In the genomic region with DNA sequence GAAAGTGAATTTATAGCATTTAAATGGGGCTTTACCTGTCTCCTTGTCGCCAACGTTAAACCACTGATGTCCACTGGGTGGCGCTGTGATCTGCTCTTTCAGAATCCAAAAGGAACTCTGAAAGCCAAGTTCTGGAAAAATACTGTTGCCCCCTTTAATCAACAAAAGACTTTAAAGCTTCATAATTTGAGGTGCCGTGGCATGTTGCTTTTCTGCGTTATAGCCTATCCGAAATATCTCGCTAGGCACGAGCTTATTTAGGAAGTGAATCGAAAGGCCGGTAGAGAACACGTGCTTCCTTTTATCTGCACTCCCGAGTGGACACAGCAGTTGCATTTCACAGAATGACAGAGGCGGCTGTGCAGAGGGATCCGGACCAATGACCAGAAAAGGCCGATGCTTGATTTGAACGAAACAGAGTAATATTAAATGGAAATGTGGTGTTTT, we compare ENCODE assay signal across 8 mouse cellular contexts. TPM values are rescaled to one million over a fixed set of nuclear protein-coding genes. Genes with fewer than 3 reads are reported as not detected.
DNase-seq lines count a peak whose midpoint lies in the region; ATAC-seq lines count a peak whose summit lies in the region.

No protein-coding gene starts in this region.

- peaks cover 9% of the 10 kb centered on the region for H3K27me3 ChIP-seq in intestine, embryonic 15.5 days (replicated peaks)
- peaks cover 52% of the 10 kb centered on the region for H3K27me3 ChIP-seq in limb, embryonic 15.5 days
- H3K27me3 ChIP-seq in midbrain, embryonic 15.5 days (replicated peaks), result peaks cover 15% of the 10 kb centered on the region
- H3K27me3 ChIP-seq in stomach, embryonic 15.5 days (replicated peaks), result peaks cover 12% of the 10 kb centered on the region; the same call in 1 of the 2 replicates

- H3K4me1 ChIP-seq in intestine, embryonic 15.5 days (replicated peaks), result peaks cover 14% of the 10 kb centered on the region
- H3K4me1 ChIP-seq in limb, embryonic 15.5 days, result peaks cover 9% of the 10 kb centered on the region
- H3K4me1 ChIP-seq in midbrain, embryonic 15.5 days, result 0 out of 2 replicates have a peak, but pooled peaks cover 5% of the 10 kb centered on the region
- peaks cover 6% of the 10 kb centered on the region; the same call in 1 of the 2 replicates for H3K4me1 ChIP-seq in stomach, embryonic 15.5 days

- peak; percentile 75 to 88 for DNase-seq in left cerebral cortex, adult 18-20 months (ENCODE audit: low spot score in 2 of 2)
- DNase-seq in left cerebral cortex, adult 11 months (ENCODE audit: low spot score), result no peak
- peak; percentile 63 for DNase-seq in cerebellum, adult 9-10 months
- peak; percentile 71 to 73 for DNase-seq in frontal cortex, postnatal 36 days (ENCODE audit: low spot score in 2 of 2)

- no peak overlapping the region for H3K9ac ChIP-seq in intestine, embryonic 15.5 days
- H3K9ac ChIP-seq in limb, embryonic 15.5 days, result no peak overlapping the region
- no peak overlapping the region for H3K9ac ChIP-seq in midbrain, embryonic 15.5 days
- no peak overlapping the region for H3K9ac ChIP-seq in stomach, embryonic 15.5 days

- peak overlapping the region; percentile 54 for H3K4me2 ChIP-seq in intestine, embryonic 15.5 days (replicated peaks)
- peak overlapping the region; percentile 47 for H3K4me2 ChIP-seq in limb, embryonic 15.5 days
- peak overlapping the region; percentile 52 for H3K4me2 ChIP-seq in midbrain, embryonic 15.5 days
- H3K4me2 ChIP-seq in stomach, embryonic 15.5 days, result peak overlapping the region; percentile 42

- no peak for ATAC-seq in intestine, embryonic 15.5 days
- no peak for ATAC-seq in limb, embryonic 15.5 days (ENCODE audit: insufficient number of reproducible peaks, low FRiP score, low TSS enrichment, low read depth)
- no peak for ATAC-seq in midbrain, embryonic 15.5 days (replicated peaks)
- ATAC-seq in stomach, embryonic 15.5 days (ENCODE audit: insufficient read depth, low FRiP score, low read depth), result no peak

- 10% methylated on average over 16 of the region's 16 CpGs for WGBS in intestine, embryonic 15.5 days
- WGBS in limb, embryonic 15.5 days, result 10% methylated on average over 16 of the region's 16 CpGs
- 9% methylated on average over 16 of the region's 16 CpGs for WGBS in midbrain, embryonic 15.5 days
- WGBS in stomach, embryonic 15.5 days, result 8% methylated on average over 16 of the region's 16 CpGs

- H3K4me3 ChIP-seq in intestine, embryonic 15.5 days (replicated peaks), result no peak overlapping the region; the same call in 1 of the 2 replicates
- peak overlapping the region; percentile 30 for H3K4me3 ChIP-seq in limb, embryonic 15.5 days
- H3K4me3 ChIP-seq in midbrain, embryonic 15.5 days, result peak overlapping the region; percentile 32
- peak overlapping the region; percentile 23; the same call in 1 of the 2 replicates for H3K4me3 ChIP-seq in stomach, embryonic 15.5 days (replicated peaks)

- H3K27ac ChIP-seq in intestine, embryonic 15.5 days, result no peak overlapping the region
- no peak overlapping the region for H3K27ac ChIP-seq in limb, embryonic 15.5 days
- H3K27ac ChIP-seq in midbrain, embryonic 15.5 days, result no peak overlapping the region
- H3K27ac ChIP-seq in stomach, embryonic 15.5 days, result no peak overlapping the region

- H3K9me3 ChIP-seq in intestine, embryonic 15.5 days, result no peaks in the 10 kb centered on the region
- no peaks in the 10 kb centered on the region for H3K9me3 ChIP-seq in limb, embryonic 15.5 days
- H3K9me3 ChIP-seq in midbrain, embryonic 15.5 days, result no peaks in the 10 kb centered on the region
- no peaks in the 10 kb centered on the region for H3K9me3 ChIP-seq in stomach, embryonic 15.5 days

- no peaks in the 10 kb centered on the region for H3K36me3 ChIP-seq in intestine, embryonic 15.5 days
- no peaks in the 10 kb centered on the region for H3K36me3 ChIP-seq in limb, embryonic 15.5 days
- no peaks in the 10 kb centered on the region for H3K36me3 ChIP-seq in midbrain, embryonic 15.5 days (replicated peaks)
- no peaks in the 10 kb centered on the region for H3K36me3 ChIP-seq in stomach, embryonic 15.5 days

RNA-seq across cellular contexts. Expression of a gene that starts 54.7 kb away (rescaled TPM):
- total RNA-seq in left cerebral cortex, adult 18-20 months (2021), result under 1 TPM; 0.37 to 0.63 TPM
- polyA plus RNA-seq in intestine, embryonic 15.5 days (2015; fragmentation: Nextera tagmentation; extraction: Ambion mirVana), result 55.1 and 62.1 TPM in 2 replicates
- 55.7 and 56.7 TPM in 2 replicates for polyA plus RNA-seq in limb, embryonic 15.5 days (2015; fragmentation: Nextera tagmentation; extraction: Ambion mirVana)
- 15.3 and 17.0 TPM in 2 replicates for polyA plus RNA-seq in midbrain, embryonic 15.5 days (2015; fragmentation: Nextera tagmentation; extraction: Ambion mirVana)
- polyA plus RNA-seq in stomach, embryonic 15.5 days (2015; fragmentation: Nextera tagmentation; extraction: Ambion mirVana), result 53.8 and 57.0 TPM in 2 replicates
